Mouse (Mus musculus) hindbrain, embryonic 10.5 days (tissue): ENCODE results near the gene Rag2. TPM values are rescaled to one million over a fixed set of nuclear protein-coding genes. Genes with fewer than 3 reads are reported as not detected.

Source experiments
- DNase-seq: peaks from one replicate; pipeline ENCODE4 v3.0.0-alpha.2; 2017; ENCODE audit warnings: low spot score
- H3K27ac ChIP-seq: fragments of 300-500 bp; sonication (generic); 2 replicates; pipeline ENCODE4 v1.5.1; 2016; ENCODE audit warnings: mild to moderate bottlenecking, moderate library complexity
- H3K27me3 ChIP-seq: fragments of 300-500 bp; sonication (generic); 2 replicates; pipeline ENCODE4 v1.6.1; 2016; ENCODE audit warnings: mild to moderate bottlenecking; ENCODE audit not compliant: poor library complexity, insufficient read depth, severe bottlenecking
- H3K36me3 ChIP-seq: fragments of 300-500 bp; sonication (generic); 2 replicates; pipeline ENCODE4 v1.6.1; 2016; ENCODE audit warnings: mild to moderate bottlenecking, moderate library complexity
- H3K4me1 ChIP-seq: fragments of 300-500 bp; sonication (generic); replicated peaks from 2 replicates; pipeline ENCODE4 v1.6.1; 2016; ENCODE audit warnings: mild to moderate bottlenecking
- H3K4me3 ChIP-seq: fragments of 300-500 bp; sonication (generic); 2 replicates; pipeline ENCODE4 v1.5.1; 2016; ENCODE audit warnings: mild to moderate bottlenecking, moderate library complexity
- H3K9me3 ChIP-seq: fragments of 300-500 bp; sonication (generic); 2 replicates; pipeline ENCODE4 v1.6.1; 2016; ENCODE audit warnings: mild to moderate bottlenecking, moderate library complexity
- WGBS: fragments of 180-500 bp; shearing (Covaris S2); methylation state at CpG from one replicate; pipeline ENCODE4 v1.1.7; 2016; 5-methylcytosine and 5-hydroxymethylcytosine counted together
- polyA plus RNA-seq: library from polyadenylated mRNA; unstranded; fragments of >200 nt; fragmentation: Nextera tagmentation; extraction: Ambion mirVana; gene quantifications from 2 replicates; pipeline ENCODE4 v1.2.1, GENCODE M21; 2016

The Rag2 gene
- polyA plus RNA-seq, 1 experiment from 2014 or later = not detected

GRCm38 (mm10) chr2:101600703-101601102 lies 23.8 kb upstream of the Rag2 start:
- DNase-seq = peak; percentile 29
- no peaks in the 10 kb centered on the region for H3K9me3 ChIP-seq
- H3K36me3 ChIP-seq = no peaks in the 10 kb centered on the region
- H3K27me3 ChIP-seq = no peaks in the 10 kb centered on the region
- WGBS = 52% methylated on average over 8 of the region's 8 CpGs
- H3K4me3 ChIP-seq = no peak overlapping the region
- peaks cover 15% of the 10 kb centered on the region; the same call in 1 of the 2 replicates for H3K4me1 ChIP-seq
- no peak overlapping the region for H3K27ac ChIP-seq

- peaks cover 15% of the 10 kb centered on the region; the same call in 1 of the 2 replicates for H3K4me1 ChIP-seq
- H3K36me3 ChIP-seq = no peaks in the 10 kb centered on the region
- no peak overlapping the region for H3K27ac ChIP-seq
- H3K4me3 ChIP-seq = no peak overlapping the region
- H3K27me3 ChIP-seq = no peaks in the 10 kb centered on the region
- H3K9me3 ChIP-seq = no peaks in the 10 kb centered on the region
- 95% methylated on average over 1 of the region's 1 CpGs for WGBS
- no peak for DNase-seq
Measured at GRCm38 (mm10) chr2:101603099-101603498, 21.4 kb upstream of the Rag2 start.

- H3K9me3 ChIP-seq = no peaks in the 10 kb centered on the region
- 0 out of 2 replicates have a peak overlapping the region, but pooled peaks have one; percentile 25 for H3K27ac ChIP-seq
- no peaks in the 10 kb centered on the region for H3K27me3 ChIP-seq
- DNase-seq = peak; percentile 50
- 0 out of 2 replicates have a peak, but pooled peaks cover 4% of the 10 kb centered on the region for H3K4me1 ChIP-seq
- H3K36me3 ChIP-seq = 0 out of 2 replicates have a peak, but pooled peaks cover 3% of the 10 kb centered on the region
- H3K4me3 ChIP-seq = no peak overlapping the region
- WGBS = 62% methylated on average over 7 of the region's 7 CpGs
Measured at GRCm38 (mm10) chr2:101608232-101608894, 16.2 kb upstream of the Rag2 start.

- H3K36me3 ChIP-seq = 0 out of 2 replicates have a peak, but pooled peaks cover 3% of the 10 kb centered on the region
- 0 out of 2 replicates have a peak, but pooled peaks cover 4% of the 10 kb centered on the region for H3K4me1 ChIP-seq
- H3K27me3 ChIP-seq = no peaks in the 10 kb centered on the region
- no peak overlapping the region for H3K4me3 ChIP-seq
- DNase-seq = no peak
- 87% methylated on average over 3 of the region's 3 CpGs for WGBS
- no peaks in the 10 kb centered on the region for H3K9me3 ChIP-seq
- no peak overlapping the region for H3K27ac ChIP-seq
Measured at GRCm38 (mm10) chr2:101610861-101611260, 13.7 kb upstream of the Rag2 start.

- Histone ChIP-seq H3K9me3 (no peaks in the 10 kb centered on the region), H3K4me1 (no peaks in the 10 kb centered on the region), H3K27me3 (no peaks in the 10 kb centered on the region), H3K27ac (no peak overlapping the region), H3K36me3 (no peaks in the 10 kb centered on the region), H3K4me3 (no peak overlapping the region)
- 84% methylated on average over 10 of the region's 10 CpGs for WGBS
- no peak for DNase-seq
Measured at GRCm38 (mm10) chr2:101615464-101616305, 8.8 kb upstream of the Rag2 start.

GRCm38 (mm10) chr2:101618373-101618772 lies 6.1 kb upstream of the Rag2 start:
- no peaks in the 10 kb centered on the region for H3K27me3 ChIP-seq
- H3K9me3 ChIP-seq = no peaks in the 10 kb centered on the region
- H3K4me3 ChIP-seq = no peak overlapping the region
- no peaks in the 10 kb centered on the region; the same call in 1 of the 2 replicates for H3K4me1 ChIP-seq
- WGBS = 87% methylated on average over 4 of the region's 4 CpGs
- H3K36me3 ChIP-seq = no peaks in the 10 kb centered on the region
- no peak for DNase-seq
- H3K27ac ChIP-seq = no peak overlapping the region

- WGBS = 89% methylated on average over 3 of the region's 3 CpGs
Measured at GRCm38 (mm10) chr2:101620899-101621298, 3.6 kb upstream of the Rag2 start.

GRCm38 (mm10) chr2:101621611-101622010 lies 2.9 kb upstream of the Rag2 start:
- no peaks in the 10 kb centered on the region for H3K9me3 ChIP-seq
- no peaks in the 10 kb centered on the region for H3K36me3 ChIP-seq
- WGBS = 80% methylated on average over 7 of the region's 7 CpGs
- H3K27ac ChIP-seq = no peak overlapping the region
- peaks cover 10% of the 10 kb centered on the region for H3K4me1 ChIP-seq
- H3K27me3 ChIP-seq = no peaks in the 10 kb centered on the region
- DNase-seq = no peak
- no peak overlapping the region for H3K4me3 ChIP-seq

More at GRCm38 (mm10) chr2:101620899-101621298, 3.6 kb upstream of the Rag2 start:
- no peaks in the 10 kb centered on the region for H3K27me3 ChIP-seq
- no peak for DNase-seq
- peaks cover 10% of the 10 kb centered on the region for H3K4me1 ChIP-seq
- H3K4me3 ChIP-seq = no peak overlapping the region
- no peaks in the 10 kb centered on the region for H3K36me3 ChIP-seq
- H3K27ac ChIP-seq = no peak overlapping the region
- H3K9me3 ChIP-seq = no peaks in the 10 kb centered on the region

GRCm38 (mm10) chr2:101623042-101623441 lies 1.5 kb upstream of the Rag2 start:
- Histone ChIP-seq H3K4me3 (no peak overlapping the region), H3K36me3 (no peaks in the 10 kb centered on the region), H3K27me3 (no peaks in the 10 kb centered on the region), H3K9me3 (no peaks in the 10 kb centered on the region), H3K4me1 (peaks cover 18% of the 10 kb centered on the region), H3K27ac (no peak overlapping the region)
- no peak for DNase-seq
- WGBS = 78% methylated on average over 2 of the region's 2 CpGs

GRCm38 (mm10) chr2:101624011-101624410 lies 507 bp upstream of the Rag2 start:
- H3K27me3 ChIP-seq = no peaks in the 10 kb centered on the region
- H3K4me3 ChIP-seq = no peak overlapping the region
- H3K27ac ChIP-seq = no peak overlapping the region
- no peak for DNase-seq
- H3K36me3 ChIP-seq = no peaks in the 10 kb centered on the region
- WGBS = 64% methylated on average over 2 of the region's 2 CpGs
- peaks cover 21% of the 10 kb centered on the region for H3K4me1 ChIP-seq
- H3K9me3 ChIP-seq = no peaks in the 10 kb centered on the region

GRCm38 (mm10) chr2:101627227-101627626 lies 2.7 kb downstream of the Rag2 start:
- Histone ChIP-seq H3K27ac (no peak overlapping the region), H3K36me3 (no peaks in the 10 kb centered on the region), H3K4me3 (no peak overlapping the region), H3K27me3 (no peaks in the 10 kb centered on the region), H3K9me3 (no peaks in the 10 kb centered on the region), H3K4me1 (peaks cover 25% of the 10 kb centered on the region)
- DNase-seq = no peak

GRCm38 (mm10) chr2:101628297-101629236 lies 4.0 kb downstream of the Rag2 start:
- WGBS = 1% methylated on average over 31 of the region's 31 CpGs

More at GRCm38 (mm10) chr2:101628297-101629236, 4.0 kb downstream of the Rag2 start:
- H3K36me3 ChIP-seq = no peaks in the 10 kb centered on the region
- peak overlapping the region; percentile 73 for H3K4me3 ChIP-seq
- peak; percentile 86 for DNase-seq
- H3K4me1 ChIP-seq = peaks cover 25% of the 10 kb centered on the region
- no peaks in the 10 kb centered on the region for H3K27me3 ChIP-seq
- peak overlapping the region; percentile 92 for H3K27ac ChIP-seq
- no peaks in the 10 kb centered on the region for H3K9me3 ChIP-seq
